Mouse (Mus musculus): ENCODE data around the gene Fggy.

The Fggy gene

DNA sequence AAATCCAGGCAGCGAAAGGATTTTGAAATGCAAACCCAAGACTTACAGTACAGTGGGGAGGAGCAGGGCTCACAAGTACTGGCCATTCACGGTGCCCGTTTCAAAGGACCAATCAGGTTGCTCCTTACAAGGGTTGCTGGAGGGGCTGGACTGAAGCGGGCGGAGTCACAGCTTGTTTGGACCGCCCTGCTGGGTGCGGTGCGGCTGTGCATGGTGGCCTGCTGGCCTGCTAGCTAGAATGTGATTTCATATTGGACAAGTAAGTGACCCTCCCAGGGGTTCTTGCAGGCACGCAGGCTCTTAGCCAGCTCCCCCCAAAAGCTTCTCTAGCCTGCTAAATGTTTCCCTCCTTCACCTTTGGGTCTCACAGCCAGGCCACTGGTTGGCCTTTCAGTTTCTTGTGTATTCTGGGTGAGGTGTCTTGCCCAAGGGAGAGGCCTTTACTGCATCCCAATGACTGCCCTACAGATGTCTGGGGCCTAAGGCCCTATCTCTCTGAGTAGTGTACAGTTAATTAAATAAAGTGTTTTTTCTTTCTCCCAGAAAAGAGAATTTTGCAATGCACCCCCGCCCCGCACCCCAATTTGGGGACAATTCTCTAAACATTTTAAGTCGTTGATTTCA is at the start of gene Fggy:
TSS of gene Fggy (plus strand) at position 175 of the 624 bp plus-strand sequence.
- DNase-seq (ENCODE audit: low spot score), result peak; percentile 99

DNA sequence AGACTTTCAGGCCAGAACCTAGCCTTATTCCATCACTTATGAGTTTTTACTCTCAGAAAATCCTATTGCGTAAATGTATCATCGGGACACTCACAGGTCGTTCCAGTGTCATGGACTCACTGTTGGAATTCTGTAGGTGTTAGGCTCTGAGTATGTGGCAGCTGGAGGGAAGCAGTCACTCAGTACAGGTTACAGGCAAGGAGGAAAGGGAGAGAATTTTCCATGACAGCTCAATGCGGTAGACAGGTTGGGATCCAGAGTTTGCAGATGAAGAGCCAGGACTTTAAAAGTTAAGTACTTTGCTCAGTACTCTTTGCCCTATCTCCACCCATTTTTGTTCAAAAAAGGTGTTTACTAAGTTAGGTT is 49.4 kb upstream of the Fggy start:
- no peak for DNase-seq (ENCODE audit: low spot score)

DNA sequence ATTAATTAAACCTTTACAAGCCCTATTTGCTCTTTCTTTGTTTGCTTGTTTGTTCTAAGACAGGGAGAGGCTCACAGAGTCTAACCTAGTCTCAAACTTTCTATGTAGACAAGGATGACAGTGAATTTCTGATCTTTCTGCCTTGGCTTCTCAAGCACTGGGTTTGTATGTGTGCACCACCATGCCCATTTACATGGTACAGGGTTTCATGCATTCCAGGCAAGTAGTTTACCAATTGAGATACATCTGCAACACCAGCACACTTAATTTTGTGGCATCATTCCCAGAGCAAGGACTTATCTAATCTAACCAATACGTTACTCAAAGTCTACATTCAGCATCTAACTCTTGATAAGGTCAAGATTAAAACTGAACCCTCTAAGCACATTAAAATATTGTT is 38.9 kb upstream of the Fggy start:
- no peak for DNase-seq (ENCODE audit: low spot score)

DNA sequence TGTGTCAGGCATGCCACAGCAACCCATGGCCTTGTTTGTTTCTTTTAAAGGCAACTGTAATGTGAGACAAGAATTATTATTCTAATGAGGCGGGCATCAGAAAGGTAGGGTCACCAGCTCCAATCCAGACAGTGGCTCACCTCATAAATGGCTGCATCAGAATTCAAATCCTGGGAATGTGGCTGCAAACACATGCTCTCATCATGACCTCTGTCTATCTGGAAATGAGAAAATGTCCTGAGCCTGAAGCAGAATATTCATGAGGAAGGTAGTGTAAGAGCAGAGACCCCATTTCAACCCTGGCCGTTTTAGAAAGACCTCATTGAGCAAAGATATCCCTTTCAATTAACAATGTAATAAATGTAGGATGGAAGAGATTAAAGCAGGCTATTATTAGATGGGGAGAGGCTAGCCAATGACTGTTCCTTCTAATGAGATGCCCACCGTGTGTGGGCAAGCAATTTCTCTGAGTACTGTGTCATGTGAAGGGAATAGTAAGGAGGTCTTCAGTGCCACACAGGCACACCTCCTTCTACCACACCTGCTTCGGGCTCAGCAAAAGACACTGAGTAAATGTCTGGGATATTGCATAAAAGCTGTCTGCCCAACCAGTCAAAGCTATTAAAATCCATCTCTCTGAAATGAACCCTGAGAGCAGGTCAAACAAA is 37.2 kb upstream of the Fggy start:
- no peak for DNase-seq (ENCODE audit: low spot score)

DNA sequence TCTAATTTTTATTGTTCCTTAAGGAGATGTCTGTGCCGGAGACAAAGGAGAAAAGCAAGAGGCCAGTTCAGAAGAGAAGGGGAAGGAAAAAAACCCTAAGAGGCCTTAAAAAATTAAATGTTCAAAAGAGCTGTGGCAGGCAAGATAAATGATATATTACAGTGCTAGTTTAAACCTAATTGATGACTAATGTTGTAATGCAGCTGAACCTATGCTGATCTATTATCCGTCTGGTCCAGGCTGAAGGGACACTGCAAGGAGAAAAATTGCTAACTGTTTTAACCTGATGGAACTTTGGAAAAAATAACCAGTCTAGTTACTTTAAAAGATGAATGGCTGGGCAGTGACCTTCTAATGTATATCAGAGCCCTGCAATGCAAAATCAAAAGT is 36.7 kb upstream of the Fggy start:
- DNase-seq (ENCODE audit: low spot score), result no peak

DNA sequence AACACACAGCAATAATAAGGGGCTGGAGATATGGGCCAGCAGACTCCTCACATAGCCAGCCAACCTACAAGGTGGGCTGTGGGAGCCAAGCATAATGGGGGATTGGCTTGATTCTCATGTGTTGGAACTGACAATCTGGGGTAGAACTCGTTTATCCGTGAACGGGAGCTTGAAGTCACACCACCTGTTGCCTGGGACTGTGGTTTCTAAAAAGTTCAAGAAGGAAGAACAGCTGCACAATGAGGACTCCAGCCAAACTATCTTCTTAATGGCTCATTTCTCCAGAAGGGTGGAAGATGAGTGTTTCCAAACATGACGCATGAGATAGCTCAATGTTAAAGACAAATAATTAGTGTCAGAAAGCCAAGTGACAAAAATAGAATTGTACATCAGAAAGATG is 30.7 kb upstream of the Fggy start:
- DNase-seq (ENCODE audit: low spot score), result no peak

DNA sequence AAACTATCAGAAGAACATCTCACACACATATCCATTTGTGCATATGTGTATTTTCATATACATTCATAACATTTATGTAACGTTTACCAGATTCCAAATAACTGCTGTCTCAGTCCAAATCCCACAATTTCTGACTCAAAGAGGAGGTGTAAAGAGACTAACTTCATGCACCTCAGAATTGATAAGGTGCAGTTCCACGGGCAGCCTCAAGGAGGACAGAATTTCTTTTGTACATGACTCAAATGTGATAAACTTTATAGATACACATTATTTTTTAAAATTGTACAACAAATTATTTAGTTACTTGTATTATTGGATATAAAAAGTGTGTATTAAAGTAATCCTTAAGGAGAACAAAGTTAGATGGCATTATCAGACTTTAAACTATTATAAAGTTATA is 26.6 kb upstream of the Fggy start:
- DNase-seq (ENCODE audit: low spot score), result no peak

DNA sequence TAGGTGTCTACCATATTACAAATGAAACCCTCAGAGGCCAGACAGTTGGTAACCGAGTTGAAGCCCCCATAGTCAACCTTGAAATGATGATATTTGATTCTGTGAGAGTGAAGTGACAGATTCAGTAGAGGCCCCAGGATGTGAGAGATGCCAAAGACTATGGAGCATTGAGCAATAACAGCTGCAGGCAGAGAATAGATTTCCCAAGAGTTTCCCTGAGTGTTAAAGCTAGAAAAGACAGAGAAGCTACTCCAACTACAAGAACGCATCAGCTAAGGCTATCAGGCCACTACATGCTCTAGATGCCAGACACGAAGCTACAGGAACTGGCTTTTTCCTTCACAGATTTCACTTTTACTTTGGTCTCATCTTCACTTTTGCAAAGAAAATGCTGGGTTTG is 23.4 kb upstream of the Fggy start:
- peak; percentile 55 for DNase-seq (ENCODE audit: low spot score)

DNA sequence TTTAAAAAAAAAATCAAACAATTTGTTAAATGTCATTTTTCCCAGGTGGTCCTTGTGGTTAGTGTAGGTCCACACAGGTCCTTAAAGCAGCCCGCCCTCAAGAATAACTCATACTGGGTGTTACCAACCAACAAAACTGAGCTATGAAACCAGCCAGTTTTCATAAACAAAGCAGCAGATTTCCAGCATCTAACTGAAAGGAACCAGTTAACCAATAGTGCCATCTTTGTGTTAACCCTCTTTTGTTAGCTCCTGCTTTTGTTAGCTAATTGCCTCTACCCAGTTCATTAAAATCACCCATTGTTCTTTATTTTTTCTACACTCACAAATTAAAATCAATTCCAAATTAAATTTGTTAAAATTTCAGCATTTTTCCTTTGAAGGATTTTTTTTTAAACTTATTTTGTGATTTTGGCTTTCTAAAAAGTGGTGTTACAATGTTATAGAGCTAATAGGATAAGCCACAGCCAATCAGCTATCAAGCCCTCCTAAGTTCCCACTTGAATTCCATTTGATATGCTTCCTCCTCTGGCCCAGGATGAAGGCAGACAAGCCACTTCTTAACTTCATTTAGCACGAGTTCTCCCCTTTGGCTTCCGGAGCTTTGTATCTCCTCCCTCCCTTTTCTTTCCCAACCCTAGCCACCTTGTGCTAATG is 15.8 kb upstream of the Fggy start:
- DNase-seq (ENCODE audit: low spot score), result no peak

DNA sequence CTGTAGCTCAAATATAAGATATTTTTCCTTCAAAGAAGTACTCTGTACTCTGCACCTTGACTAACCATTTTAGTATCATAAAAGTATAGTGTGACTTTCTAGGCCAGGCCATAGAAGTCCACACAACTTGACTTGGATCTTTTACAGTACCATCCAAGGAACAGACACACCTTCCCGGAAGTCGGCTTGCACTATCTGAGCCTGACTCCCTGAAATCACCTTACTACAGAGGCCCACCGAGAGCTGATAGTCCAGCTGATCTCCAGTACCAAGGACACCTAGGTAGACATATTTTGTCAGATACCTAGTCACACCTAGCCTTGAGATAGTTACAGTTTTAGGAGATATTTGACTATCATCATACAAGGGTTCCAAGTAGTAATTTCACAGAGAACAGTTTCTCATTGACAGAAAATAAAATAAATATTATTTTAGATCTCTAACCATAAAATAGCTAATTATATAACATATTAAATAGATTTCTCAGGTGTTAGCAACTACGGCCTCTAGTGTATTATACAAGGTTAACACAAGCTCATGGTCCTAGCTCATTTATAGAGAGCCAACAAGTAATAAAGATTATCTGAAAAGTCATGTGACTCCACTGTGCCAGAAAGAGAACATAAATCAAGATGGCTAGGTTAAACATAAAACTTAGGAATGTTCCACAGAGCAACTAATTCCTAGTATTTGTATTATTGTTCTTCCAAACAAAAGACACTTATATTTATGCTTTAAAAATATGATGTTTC is 15.1 kb upstream of the Fggy start:
- DNase-seq (ENCODE audit: low spot score), result no peak

DNA sequence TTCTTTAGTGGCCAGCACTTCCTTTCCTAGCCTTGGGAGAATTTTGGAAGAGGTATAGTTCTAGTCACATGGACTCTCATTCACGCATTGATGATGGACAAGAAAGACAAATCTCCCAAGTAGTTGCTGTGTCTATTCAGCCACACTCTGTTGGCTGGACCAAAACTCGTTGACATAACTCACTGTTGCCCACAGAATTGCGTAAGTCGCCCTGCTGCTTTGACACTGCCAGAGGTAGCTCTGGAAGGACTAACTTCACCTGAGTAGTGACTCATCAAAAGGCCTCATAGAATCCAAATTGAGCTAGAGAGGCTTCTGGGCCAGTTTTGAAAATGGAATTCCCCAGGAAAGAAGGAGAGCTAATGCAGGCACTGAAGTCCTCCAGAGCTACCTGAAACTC is 13.8 kb upstream of the Fggy start:
- no peak for DNase-seq (ENCODE audit: low spot score)

DNA sequence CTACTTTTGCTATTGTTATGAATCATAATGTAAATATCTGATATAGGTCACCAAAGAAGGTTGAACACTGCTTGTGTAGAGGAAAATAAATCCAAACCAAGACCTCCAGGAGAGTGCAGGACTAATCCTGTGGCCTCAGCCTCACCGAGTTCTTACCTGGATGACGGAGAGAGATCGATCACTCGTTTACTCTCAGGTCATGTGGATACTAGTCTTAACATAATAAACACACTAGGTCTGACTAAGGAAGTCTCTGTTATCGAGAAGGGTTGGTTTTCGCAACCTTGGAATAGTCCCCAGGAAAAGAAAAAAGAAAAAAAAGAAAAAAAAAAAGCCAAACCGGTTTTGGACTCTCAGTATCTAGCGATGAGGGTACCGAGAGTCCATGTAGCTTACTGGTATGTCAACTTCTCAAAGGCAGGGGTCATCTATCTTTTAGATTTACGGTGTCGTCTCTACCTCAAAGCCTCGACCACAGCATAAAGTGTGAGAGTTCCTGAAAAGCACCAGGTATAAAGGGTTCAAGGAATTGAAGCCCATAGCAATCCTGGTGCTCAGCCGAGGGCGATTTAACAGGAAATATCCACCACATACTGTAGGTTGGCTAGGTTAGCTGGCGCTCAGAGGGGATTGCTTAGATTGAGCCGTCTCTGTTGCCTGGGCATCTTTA is 509 bp upstream of the Fggy start:
- no peak for DNase-seq (ENCODE audit: low spot score)

DNA sequence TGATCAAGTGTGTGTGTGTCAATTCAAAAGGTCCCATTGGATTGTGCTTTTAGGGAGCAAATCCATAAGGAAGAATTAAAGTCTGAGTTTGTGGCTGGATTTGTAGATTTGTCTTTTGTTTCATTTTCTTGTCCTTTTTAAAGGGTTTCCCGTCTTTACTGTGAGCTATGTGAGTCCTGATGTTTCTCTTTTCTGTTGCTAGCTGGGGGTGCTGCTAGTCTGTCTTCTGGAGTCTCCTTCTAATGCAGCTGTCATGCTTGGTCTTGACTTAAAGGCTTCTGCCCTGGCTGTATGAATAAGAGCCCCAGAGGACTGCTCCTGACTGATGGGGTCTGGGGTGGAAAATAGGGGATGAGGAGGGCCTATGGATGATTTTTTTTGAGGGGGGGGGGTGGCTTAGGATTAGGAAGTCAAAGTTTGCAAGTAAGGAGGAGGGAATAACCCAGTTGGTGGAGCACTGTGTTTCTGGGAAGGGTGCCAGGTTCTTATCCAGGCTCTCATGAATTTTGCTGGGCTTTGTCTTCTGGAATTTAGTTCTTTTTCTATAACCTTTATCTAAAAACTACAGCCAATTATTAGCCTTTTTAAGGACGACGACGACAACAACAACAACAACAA is 1.1 kb downstream of the Fggy start:
- peak; percentile 91 for DNase-seq (ENCODE audit: low spot score)

DNA sequence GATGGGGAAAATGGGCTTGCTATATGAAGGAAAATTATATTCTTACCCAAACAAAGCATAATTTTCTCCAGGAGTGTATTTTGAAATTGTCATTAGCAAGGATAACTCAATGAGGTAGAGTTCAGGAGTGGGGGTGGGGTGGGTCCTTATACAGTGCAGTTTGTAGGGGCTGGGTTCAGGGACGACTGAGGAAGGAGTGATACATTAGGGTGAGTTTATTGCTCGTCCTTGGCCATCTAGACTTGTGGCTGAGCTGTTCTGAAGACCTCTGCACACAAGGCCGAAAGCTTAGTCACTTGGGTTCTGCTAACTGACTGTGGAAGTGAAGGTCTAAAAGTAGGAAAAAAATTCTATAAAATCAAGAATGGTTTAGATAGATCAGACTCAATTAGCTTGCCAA is 14.3 kb downstream of the Fggy start:
- DNase-seq (ENCODE audit: low spot score), result no peak

DNA sequence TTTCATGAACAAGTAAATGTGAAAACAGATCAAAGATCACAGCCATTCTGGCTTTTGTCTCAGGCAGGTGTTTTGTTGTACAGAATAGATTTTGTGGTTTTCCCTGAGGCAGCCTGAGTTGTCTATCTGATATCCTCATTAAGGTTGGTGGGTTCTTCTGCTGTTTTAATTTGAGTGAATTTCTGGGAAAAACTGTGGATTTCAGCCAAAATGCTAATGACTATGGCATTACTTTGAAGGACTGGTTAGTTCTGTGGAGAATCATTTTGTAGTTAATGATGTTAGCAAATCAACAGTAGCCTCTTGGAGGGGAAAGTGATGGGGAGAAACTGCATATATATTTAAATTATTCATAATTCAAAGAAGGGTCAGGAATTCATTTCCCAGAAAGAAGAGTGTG is 16.4 kb downstream of the Fggy start:
- DNase-seq (ENCODE audit: low spot score), result no peak

DNA sequence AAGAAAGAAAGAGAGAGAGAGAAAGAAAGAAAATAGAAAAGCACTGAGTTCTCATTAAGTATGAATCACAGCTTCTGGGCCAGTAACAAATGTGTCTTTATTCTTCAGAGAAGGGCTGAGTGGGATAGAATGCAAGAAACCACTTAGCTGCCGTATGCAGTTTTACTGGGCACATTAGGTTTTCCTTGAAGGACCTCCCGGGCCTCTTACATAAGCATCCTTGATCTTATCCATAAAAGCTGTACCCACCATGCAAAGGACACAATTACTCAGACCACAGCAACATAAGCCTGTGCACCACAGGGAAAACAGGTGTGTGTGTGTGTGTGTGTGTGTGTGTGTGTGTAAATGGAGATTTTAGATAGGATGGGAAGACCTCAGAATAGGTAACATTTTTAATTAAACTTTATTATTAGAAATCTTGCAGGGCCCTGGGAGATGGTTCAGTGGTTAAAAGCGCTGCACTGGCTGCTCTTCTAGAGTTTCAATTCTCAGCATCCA is 18.2 kb downstream of the Fggy start:
- DNase-seq (ENCODE audit: low spot score), result no peak

DNA sequence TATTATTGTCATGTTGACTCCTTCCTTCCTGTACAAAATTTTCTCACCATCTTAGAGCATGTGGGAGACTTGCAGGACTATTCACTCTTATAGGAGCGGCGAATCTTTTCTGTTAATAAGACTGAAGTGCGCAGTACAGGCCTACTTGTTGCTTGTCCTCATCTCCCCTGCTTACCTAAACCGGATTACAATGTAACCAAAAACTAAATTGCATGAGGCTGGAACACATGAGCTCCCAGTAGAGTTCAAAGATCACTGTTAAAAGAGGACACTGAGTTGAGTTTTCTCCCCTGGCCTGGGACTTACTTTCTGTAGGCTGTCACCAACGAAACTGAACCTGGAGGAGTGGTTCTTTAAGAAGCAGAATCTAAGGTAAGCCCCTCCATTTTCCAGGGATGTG is 21.9 kb downstream of the Fggy start:
- DNase-seq (ENCODE audit: low spot score), result no peak

DNA sequence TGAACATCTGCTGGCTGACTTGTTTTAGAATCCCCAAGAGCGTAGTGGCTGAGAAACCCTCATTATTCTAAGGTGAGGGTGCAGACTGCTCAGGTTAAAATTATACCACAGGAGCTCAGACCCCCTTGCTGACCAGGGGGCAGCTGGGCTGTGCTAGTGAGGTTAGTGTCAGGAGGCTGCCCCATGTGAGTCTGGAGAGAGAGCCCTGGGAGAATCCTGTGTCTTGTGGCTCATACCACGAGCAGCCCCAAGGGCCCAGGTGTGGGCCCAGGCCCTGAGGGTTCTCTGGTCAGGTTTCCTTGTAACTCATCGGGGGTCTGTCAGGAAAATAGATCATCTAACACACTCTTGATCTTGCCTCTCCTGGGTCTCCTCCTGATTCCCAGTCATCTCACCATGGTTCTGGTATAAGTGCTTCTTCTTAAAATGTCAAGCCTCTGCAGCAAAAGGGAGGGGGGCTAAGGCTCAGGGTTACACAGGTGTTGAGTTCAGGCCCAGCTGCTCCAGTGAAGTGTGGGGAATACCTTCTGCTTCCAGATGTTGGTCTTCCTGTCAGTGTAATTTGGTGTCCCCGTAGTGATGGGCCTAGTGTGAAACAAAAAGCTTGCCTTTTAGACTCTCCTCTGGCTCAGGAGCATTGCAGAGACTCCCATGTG is 26.9 kb downstream of the Fggy start:
- no peak for DNase-seq (ENCODE audit: low spot score)

DNA sequence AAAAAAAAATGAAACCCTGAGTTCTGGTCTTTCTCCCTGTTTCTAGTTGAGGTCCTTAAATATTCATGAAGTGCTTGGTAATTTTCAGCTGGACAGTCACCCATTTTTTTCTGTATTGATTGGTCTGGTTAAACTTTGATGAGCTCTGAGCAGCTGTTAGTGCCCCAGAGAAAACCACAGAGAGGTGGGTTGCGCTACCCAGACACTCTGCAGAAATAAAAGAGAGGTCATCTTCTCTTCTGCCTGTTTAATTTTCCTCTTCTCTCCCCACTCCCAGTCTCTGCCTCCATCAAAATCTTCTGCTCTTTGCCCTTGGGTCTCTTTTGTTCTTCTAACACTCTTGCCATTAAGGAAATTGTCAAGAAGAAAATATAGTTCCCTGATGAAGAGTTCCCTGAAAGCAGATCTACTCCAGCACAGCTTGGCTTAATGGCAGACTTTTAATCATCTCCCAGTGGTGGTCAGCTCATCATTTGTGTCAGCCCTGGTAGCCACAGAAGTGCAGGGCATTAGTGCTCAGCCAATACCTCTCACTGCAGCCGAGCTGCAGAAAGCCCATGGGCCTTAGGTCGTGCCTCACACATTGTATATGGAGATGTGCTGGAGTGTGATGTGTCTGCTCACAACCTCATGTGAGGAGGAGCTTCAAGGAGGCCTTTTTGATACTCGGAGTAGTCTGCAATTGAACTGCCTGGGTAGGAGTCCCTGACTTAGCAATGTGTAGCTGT is 29.1 kb downstream of the Fggy start:
- no peak for DNase-seq (ENCODE audit: low spot score)

DNA sequence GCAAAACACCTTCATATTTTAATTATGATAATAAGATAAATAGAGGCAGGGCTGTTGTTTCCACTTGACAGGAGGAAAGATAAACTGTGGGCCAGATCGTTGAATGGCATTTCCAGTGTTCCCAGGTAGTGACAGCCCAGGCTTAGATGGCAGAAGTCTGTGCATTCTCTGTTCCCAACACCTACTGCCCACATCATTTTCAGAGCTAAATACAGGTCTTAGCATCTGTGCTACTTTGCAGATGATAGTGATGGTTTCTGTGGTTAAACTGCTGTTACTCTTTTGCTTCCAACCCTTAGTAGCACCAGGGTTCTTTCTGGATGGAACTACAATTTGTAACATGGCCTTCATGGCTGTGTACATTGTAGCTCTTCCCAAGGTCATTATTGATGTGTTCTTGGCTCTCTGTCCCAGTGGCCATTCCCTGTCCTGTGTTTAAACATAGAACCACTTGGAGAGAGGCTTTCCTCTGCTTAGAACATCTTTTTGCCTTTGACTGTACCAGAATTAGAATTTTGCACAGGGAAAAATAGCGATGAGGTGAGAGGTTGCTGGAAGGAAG is 31.5 kb downstream of the Fggy start:
- DNase-seq (ENCODE audit: low spot score), result no peak

All from adipocyte (in vitro differentiated cells).